Mouse (Mus musculus): ENCODE data around the gene Gm572.

DNA sequence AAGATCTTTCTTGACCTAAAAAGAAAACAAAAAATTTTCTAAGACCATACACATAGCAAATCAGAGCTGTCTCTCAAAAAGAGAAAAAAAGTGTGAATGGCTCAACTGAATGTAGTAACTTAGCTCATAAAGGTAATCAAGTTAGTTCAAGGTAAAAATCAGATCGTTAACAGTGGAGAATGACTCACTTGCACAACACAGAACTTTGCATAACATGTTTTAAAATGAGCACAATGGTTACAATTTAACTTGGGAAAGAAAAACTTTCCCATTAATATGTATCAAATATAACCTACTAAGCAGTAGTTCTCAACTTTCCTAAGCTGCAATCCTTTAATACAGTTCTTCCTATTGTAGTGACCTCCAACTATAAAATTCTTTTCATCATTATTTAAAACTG lies 22.4 kb upstream of the Gm572 start:
- no peak for TF ChIP-seq CTCF (IDR thresholded peaks at IDR 0.05; ENCODE audit: low read depth)
- no peak for TF ChIP-seq EP300 (IDR thresholded peaks at IDR 0.05; ENCODE audit: low read depth)
